Mouse (Mus musculus): ENCODE data around the gene Tmem138.

- TF ChIP-seq TAL1 (IDR thresholded peaks at IDR 0.05; ENCODE audit: low read length) (no peak), GATA1 (IDR thresholded peaks at IDR 0.05; ENCODE audit: low read length) (no peak)
These were observed 20.2 kb downstream of the Tmem138 start for GRCm38 (mm10) chr19:10557001-10557400.
